Mouse (Mus musculus): ENCODE results near the gene Ackr3. TPM values are rescaled to one million over a fixed set of nuclear protein-coding genes. Genes with fewer than 3 reads are reported as not detected.

Gene Ackr3
- polyA plus RNA-seq, 1 experiment from 2014 or later: 54.8 TPM

DNA sequence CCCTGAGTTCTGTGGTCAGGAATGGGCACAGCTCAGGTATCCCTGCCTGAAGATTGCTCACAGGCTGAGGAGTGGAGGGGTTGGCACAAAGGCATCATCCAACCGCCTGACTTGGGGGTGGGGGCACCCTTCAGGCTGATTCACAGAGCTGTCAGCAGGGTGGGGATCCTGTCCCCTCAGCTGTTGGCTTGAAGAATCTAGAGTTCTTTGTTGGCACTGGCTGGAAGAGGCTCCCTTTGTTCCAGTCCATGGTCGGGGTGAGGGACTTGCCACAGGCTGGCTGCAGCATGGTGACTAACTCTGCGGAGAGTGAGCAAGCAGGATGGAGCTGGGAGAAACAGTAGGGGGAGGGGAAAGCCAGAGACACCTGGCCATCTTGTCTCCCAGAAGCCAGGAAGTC is 39.5 kb upstream of the Ackr3 start:
- no peak overlapping the region for H3K27ac ChIP-seq (ENCODE audit: low read length)
- WGBS: 48% methylated on average over 3 of the region's 3 CpGs
- no peak for DNase-seq (ENCODE audit: low spot score)
- no peaks in the 10 kb centered on the region for H3K9me3 ChIP-seq (ENCODE audit: low read length)
- no peaks in the 10 kb centered on the region for H3K36me3 ChIP-seq (ENCODE audit: insufficient read depth, low read length)
- TF ChIP-seq CTCF (IDR thresholded peaks at IDR 0.05) (no peak), EP300 (IDR thresholded peaks at IDR 0.05) (no peak)
- H3K9ac ChIP-seq (replicated peaks; ENCODE audit: low read depth): no peak overlapping the region
- no peak overlapping the region for H3K4me3 ChIP-seq (ENCODE audit: low read depth, low read length)
- H3K4me1 ChIP-seq (ENCODE audit: insufficient read depth, low read depth, low read length): peaks cover 4% of the 10 kb centered on the region; the same call in 1 of the 2 replicates
- no peak overlapping the region for H3K4me2 ChIP-seq (replicated peaks; ENCODE audit: low read depth, low read length)
- ATAC-seq: no peak
- no peaks in the 10 kb centered on the region for H3K27me3 ChIP-seq (replicated peaks; ENCODE audit: insufficient read depth, low read length)

DNA sequence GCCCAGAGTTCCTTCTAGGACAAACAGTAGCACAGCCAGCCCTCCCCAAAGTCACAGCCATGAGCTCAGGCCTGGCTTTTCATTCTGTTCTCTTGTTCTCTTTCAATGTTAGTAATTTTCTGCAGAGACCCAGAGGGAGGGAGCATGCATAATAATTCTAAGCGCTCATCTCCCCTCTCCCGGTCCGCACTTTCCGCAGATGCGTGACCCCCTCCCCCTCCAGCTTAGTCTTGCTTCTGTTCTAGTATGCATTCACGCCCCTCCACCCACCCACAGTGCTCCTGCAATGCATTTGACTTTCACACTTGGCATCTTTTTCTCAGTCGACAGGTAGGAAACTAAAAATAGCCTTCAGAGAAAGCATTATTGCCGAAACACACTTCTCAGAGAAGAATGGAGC is 29.4 kb upstream of the Ackr3 start:
- 63% methylated on average over 8 of the region's 8 CpGs for WGBS
- no peaks in the 10 kb centered on the region for H3K36me3 ChIP-seq (ENCODE audit: insufficient read depth, low read length)
- no peak overlapping the region for H3K9ac ChIP-seq (replicated peaks; ENCODE audit: low read depth)
- H3K9me3 ChIP-seq (ENCODE audit: low read length): no peaks in the 10 kb centered on the region
- ATAC-seq (no peak), DNase-seq (ENCODE audit: low spot score) (no peak)
- H3K4me2 ChIP-seq (replicated peaks; ENCODE audit: low read depth, low read length): no peak overlapping the region
- H3K4me1 ChIP-seq (ENCODE audit: insufficient read depth, low read depth, low read length): no peaks in the 10 kb centered on the region
- no peak overlapping the region for H3K4me3 ChIP-seq (ENCODE audit: low read depth, low read length)
- no peak overlapping the region for H3K27ac ChIP-seq (ENCODE audit: low read length)
- no peak for TF ChIP-seq EP300 (IDR thresholded peaks at IDR 0.05)
- H3K27me3 ChIP-seq (replicated peaks; ENCODE audit: insufficient read depth, low read length): no peaks in the 10 kb centered on the region

DNA sequence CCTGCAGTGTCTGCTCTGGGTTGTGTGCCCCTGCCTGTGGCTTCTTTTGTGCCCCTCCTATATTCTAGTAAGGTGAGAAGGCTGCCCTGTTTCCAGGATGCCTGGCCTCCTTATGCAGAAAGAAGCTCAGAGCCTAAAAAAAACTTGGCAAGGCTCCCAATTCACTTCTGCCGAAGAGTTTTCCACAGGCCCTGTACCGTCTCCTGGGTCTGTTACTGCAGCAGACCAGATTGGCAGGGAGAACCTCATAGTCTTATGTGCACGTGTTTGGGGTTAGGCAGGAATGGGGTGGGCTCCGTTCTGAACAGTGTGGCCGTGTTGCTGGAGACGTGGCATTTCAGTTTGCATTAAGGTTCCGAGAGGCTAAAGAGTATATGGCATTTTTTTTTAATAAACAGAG is 27.6 kb upstream of the Ackr3 start:
- ATAC-seq (no peak), DNase-seq (ENCODE audit: low spot score) (no peak)
- Histone ChIP-seq H3K27ac (ENCODE audit: low read length) (no peak overlapping the region), H3K36me3 (ENCODE audit: insufficient read depth, low read length) (no peaks in the 10 kb centered on the region), H3K27me3 (replicated peaks; ENCODE audit: insufficient read depth, low read length) (no peaks in the 10 kb centered on the region), H3K4me3 (ENCODE audit: low read depth, low read length) (no peak overlapping the region), H3K4me1 (ENCODE audit: insufficient read depth, low read depth, low read length) (no peaks in the 10 kb centered on the region), H3K9ac (replicated peaks; ENCODE audit: low read depth) (no peak overlapping the region), H3K9me3 (ENCODE audit: low read length) (no peaks in the 10 kb centered on the region), H3K4me2 (replicated peaks; ENCODE audit: low read depth, low read length) (no peak overlapping the region)
- 46% methylated on average over 7 of the region's 7 CpGs for WGBS
- TF ChIP-seq CTCF (IDR thresholded peaks at IDR 0.05) (no peak), EP300 (IDR thresholded peaks at IDR 0.05) (no peak)

DNA sequence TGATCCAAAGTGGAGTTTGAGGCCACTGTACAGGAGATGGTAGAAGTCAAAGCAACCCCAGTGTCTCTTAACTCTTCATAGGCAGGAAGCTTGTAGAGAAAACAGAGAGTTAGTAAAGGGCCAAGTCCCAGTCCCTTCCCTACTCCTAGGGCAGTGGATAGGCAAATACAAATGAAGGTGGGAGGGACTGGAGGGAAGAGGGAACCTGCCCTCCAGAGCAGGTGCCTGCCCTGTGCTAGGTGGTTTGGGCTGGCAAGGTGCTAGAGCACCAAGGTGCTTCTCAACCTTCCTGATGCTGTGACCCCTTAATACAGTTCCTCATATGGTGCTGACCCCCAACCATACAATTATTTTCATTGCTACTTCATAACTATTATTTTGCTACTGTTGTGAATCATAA is 26.2 kb upstream of the Ackr3 start:
- TF ChIP-seq CTCF (IDR thresholded peaks at IDR 0.05) (no peak), EP300 (IDR thresholded peaks at IDR 0.05) (no peak)
- Histone ChIP-seq H3K4me1 (ENCODE audit: insufficient read depth, low read depth, low read length) (no peaks in the 10 kb centered on the region), H3K9me3 (ENCODE audit: low read length) (no peaks in the 10 kb centered on the region), H3K4me2 (replicated peaks; ENCODE audit: low read depth, low read length) (no peak overlapping the region), H3K27ac (ENCODE audit: low read length) (no peak overlapping the region), H3K9ac (replicated peaks; ENCODE audit: low read depth) (no peak overlapping the region), H3K36me3 (ENCODE audit: insufficient read depth, low read length) (no peaks in the 10 kb centered on the region), H3K4me3 (ENCODE audit: low read depth, low read length) (no peak overlapping the region), H3K27me3 (replicated peaks; ENCODE audit: insufficient read depth, low read length) (no peaks in the 10 kb centered on the region)
- DNase-seq (ENCODE audit: low spot score) (no peak), ATAC-seq (no peak)

DNA sequence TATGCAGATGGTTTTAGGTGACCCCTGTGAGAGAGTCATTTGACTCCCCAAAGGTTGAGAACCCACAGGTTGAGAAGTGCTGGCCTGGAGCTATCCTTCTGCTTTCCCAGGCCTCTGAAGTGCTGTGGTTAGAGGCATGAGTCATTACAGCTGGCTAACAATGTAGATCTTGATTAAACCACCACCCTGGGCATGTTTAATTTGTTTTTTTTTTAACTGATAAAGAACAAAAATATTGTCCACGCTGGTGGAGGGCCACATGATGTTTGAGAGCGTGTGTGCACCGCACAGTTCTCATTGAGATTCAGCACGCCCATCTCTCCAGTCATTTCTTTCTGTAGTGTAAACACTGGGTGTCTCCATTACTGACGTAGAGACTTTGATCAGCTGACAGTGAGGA is 25.8 kb upstream of the Ackr3 start:
- TF ChIP-seq CTCF (IDR thresholded peaks at IDR 0.05) (no peak), EP300 (IDR thresholded peaks at IDR 0.05) (no peak)
- H3K36me3 ChIP-seq (ENCODE audit: insufficient read depth, low read length): no peaks in the 10 kb centered on the region
- no peak overlapping the region for H3K4me3 ChIP-seq (ENCODE audit: low read depth, low read length)
- no peaks in the 10 kb centered on the region for H3K4me1 ChIP-seq (ENCODE audit: insufficient read depth, low read depth, low read length)
- no peaks in the 10 kb centered on the region for H3K27me3 ChIP-seq (replicated peaks; ENCODE audit: insufficient read depth, low read length)
- ATAC-seq (no peak), DNase-seq (ENCODE audit: low spot score) (peak; percentile 28)
- H3K4me2 ChIP-seq (replicated peaks; ENCODE audit: low read depth, low read length): no peak overlapping the region
- no peaks in the 10 kb centered on the region for H3K9me3 ChIP-seq (ENCODE audit: low read length)
- 37% methylated on average over 5 of the region's 5 CpGs for WGBS
- no peak overlapping the region for H3K9ac ChIP-seq (replicated peaks; ENCODE audit: low read depth)
- no peak overlapping the region for H3K27ac ChIP-seq (ENCODE audit: low read length)

DNA sequence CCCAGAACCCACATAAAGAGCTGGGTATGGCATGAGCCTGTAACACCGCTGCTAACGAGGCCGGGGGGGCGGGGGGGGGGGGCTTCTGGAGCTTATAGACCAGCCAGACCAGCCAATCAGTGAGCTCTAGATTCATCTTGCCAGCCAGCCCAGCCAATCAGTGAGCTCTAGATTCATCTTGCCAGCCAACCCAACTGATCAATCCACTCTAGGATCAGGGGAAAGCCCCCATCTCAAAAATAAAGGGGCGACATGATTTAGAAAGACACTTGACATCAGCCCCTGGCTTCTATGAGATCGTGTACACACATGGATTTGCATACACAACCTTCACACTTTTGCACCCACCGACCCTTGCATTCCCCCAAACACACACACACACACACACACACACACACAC is 23.3 kb upstream of the Ackr3 start:
- no peak overlapping the region for H3K4me2 ChIP-seq (replicated peaks; ENCODE audit: low read depth, low read length)
- 65% methylated on average over 7 of the region's 7 CpGs for WGBS
- H3K27ac ChIP-seq (ENCODE audit: low read length): no peak overlapping the region
- H3K4me1 ChIP-seq (ENCODE audit: insufficient read depth, low read depth, low read length): no peaks in the 10 kb centered on the region
- no peaks in the 10 kb centered on the region for H3K36me3 ChIP-seq (ENCODE audit: insufficient read depth, low read length)
- DNase-seq (ENCODE audit: low spot score) (no peak), ATAC-seq (no peak)
- no peak overlapping the region for H3K4me3 ChIP-seq (ENCODE audit: low read depth, low read length)
- H3K27me3 ChIP-seq (replicated peaks; ENCODE audit: insufficient read depth, low read length): no peaks in the 10 kb centered on the region
- no peak overlapping the region for H3K9ac ChIP-seq (replicated peaks; ENCODE audit: low read depth)
- no peaks in the 10 kb centered on the region for H3K9me3 ChIP-seq (ENCODE audit: low read length)
- TF ChIP-seq EP300 (IDR thresholded peaks at IDR 0.05): no peak
- no peak for TF ChIP-seq CTCF (IDR thresholded peaks at IDR 0.05)

DNA sequence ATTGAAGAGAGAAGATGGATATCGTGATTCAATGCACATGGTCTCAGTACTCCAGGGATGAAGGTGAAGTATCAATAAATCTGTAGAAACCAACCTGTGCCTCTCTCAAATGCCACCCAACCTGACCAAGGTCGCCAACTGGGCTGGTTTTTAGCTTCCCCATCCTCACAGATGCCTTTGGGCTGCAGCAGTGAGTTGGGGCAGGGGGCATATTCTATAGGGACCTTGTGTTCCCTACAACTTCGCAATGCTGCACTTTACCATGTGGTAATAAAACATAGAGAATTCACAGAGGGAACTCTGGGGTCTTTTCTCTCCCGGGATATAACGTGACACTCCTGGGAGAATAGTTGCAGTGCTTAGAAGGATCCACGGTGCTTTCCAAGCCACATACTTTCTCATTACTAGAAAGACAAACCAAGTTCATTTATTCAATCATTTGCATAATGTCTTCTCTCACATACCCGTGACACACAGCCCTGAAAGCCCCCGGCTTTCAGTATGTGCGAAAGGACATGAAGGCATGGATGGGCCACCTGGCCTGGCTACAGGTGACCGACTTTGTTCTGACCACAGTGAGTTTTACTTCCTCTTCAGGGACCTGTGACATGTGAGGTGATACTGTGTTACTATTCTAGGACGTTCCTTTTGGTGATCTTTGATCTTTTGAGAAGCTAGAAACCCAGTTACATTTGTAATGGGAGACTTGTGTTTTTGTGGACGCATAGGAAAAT is 22.6 kb upstream of the Ackr3 start:
- WGBS: 81% methylated on average over 12 of the region's 12 CpGs
- H3K4me1 ChIP-seq (ENCODE audit: insufficient read depth, low read depth, low read length): no peaks in the 10 kb centered on the region
- no peak for ATAC-seq

More for the DNA sequence above, 22.6 kb upstream of the Ackr3 start:
- Histone ChIP-seq H3K9me3 (ENCODE audit: low read length) (no peaks in the 10 kb centered on the region), H3K27me3 (replicated peaks; ENCODE audit: insufficient read depth, low read length) (no peaks in the 10 kb centered on the region), H3K4me3 (ENCODE audit: low read depth, low read length) (no peak overlapping the region), H3K4me2 (replicated peaks; ENCODE audit: low read depth, low read length) (no peak overlapping the region), H3K36me3 (ENCODE audit: insufficient read depth, low read length) (no peaks in the 10 kb centered on the region), H3K27ac (ENCODE audit: low read length) (no peak overlapping the region), H3K9ac (replicated peaks; ENCODE audit: low read depth) (no peak overlapping the region)
- no peak for DNase-seq (ENCODE audit: low spot score)
- TF ChIP-seq CTCF (IDR thresholded peaks at IDR 0.05) (no peak), EP300 (IDR thresholded peaks at IDR 0.05) (no peak)
